Mouse (Mus musculus): ENCODE measurements around the gene Gm26620.

Gene Gm26620

GRCm38 (mm10) chr1:170912891-170913615, 28.2 kb downstream of the Gm26620 start, which contains the start of gene Fcrlb:
Fcrlb (minus strand) TSS chr1:170912941.
- WGBS = 83% methylated on average over 5 of the region's 5 CpGs

- WGBS = 67% methylated on average over 5 of the region's 5 CpGs
These were observed 30.8 kb downstream of the Gm26620 start for GRCm38 (mm10) chr1:170915657-170916056.

- 93% methylated on average over 8 of the region's 8 CpGs for WGBS
These were observed 34.4 kb downstream of the Gm26620 start for GRCm38 (mm10) chr1:170919308-170919707.

DNA sequence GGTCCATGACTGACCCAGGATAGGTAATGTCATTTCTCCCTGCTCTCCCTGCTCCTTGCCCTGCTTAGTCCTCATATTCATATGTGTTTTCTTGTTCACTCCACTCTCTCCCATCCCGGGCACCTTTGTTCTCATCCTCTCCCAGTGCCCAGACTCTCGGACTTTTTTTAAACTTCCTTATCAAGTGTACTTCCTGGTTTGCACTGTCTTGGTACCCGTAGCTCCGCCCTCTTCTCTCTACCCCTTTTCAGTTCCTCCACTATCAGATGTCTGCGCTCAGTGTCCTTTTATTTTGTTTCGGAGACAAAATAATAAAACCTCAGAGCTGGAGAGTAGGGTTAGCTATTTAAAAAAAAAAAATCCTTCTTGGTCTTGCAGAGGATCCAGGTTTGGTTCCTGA, 39.6 kb downstream of the Gm26620 start:
- 88% methylated on average over 6 of the region's 6 CpGs for WGBS

DNA sequence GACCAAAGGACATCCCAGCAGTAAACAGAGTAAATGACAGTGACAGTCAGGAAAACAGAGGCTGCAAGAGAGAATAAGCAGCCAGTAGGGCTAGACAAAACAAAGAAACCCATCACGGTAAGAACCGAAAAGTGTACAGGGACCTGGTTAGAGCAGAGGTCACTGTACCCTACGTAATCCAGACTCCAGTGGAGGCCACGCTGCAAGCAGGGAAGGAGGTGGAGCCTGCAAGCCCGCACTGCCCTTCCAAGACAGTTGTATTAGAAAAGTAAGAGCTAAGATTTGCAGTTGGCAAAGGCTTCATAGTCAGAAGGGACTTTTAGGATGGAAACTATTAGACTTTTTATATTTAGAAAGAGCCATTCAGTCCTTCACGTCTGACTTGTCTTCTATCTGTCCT, 42.1 kb downstream of the Gm26620 start:
- WGBS = 80% methylated on average over 6 of the region's 6 CpGs

GRCm38 (mm10) chr1:170927378-170927777, 42.5 kb downstream of the Gm26620 start, which contains the start of gene Fcrla:
Fcrla (minus strand) TSS chr1:170927583.
- 83% methylated on average over 3 of the region's 3 CpGs for WGBS

DNA sequence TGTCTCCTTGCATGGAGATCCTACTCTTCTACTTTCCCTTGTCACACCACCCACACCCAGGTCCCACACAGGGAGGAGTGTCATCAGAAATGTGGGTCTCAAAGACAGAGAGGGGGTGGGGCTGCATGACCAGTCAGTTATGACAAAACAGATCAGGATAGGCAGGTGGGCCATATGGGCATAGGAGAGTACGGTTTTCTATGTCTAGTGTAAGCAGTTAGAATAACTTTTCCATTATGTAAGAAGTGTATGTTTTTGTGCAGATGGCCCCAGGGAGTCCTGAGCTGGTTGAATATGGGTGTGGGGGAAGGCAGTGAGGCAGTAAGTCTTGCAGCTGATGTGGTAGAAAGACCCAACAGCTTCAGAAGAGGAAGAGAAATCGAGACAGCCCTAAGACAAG, 43.6 kb downstream of the Gm26620 start:
- WGBS = 65% methylated on average over 2 of the region's 2 CpGs

DNA sequence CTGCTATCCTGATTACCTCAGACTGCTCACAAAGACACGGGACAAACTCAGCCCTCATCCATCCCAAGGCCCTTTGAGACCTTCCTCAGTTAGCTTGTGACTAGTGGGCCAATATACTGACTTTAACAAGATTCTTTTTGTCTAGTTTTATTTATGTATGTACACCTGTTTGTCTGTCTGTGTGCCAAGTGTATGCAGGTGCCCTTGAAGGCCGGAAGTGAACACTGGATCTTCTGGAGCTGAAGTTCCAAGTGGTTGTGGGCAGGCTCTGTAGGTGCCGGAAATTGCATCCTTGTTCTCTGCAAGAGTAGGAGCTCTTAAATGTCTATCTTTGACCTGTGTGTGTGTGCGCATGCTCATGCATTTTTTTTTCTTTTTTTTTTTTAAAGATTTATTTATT, 44.4 kb downstream of the Gm26620 start:
- 87% methylated on average over 4 of the region's 4 CpGs for WGBS

- 77% methylated on average over 3 of the region's 3 CpGs for WGBS
These were observed 47.2 kb downstream of the Gm26620 start for GRCm38 (mm10) chr1:170932043-170932442.

- WGBS = 73% methylated on average over 6 of the region's 6 CpGs
These were observed 48.6 kb downstream of the Gm26620 start for GRCm38 (mm10) chr1:170933386-170933920.

DNA sequence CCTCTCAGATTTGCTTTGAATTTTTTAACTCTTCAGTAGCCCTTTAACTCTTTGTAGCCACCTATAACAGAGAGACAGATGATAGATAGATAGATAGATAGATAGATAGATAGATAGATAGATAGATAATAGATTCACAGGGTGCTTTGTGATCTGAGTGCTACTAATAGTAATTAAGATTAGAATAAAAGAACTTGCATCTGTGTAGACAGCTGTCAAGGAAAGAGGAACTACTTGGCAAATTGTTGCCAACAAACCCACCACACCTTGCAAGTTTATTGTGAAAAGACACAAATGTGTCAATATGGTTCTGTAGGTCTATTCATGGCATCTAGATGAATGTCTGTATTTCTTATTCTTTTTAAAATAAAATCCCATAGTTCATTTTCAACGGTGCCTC, 49.1 kb downstream of the Gm26620 start:
- 84% methylated on average over 1 of the region's 1 CpGs for WGBS

DNA sequence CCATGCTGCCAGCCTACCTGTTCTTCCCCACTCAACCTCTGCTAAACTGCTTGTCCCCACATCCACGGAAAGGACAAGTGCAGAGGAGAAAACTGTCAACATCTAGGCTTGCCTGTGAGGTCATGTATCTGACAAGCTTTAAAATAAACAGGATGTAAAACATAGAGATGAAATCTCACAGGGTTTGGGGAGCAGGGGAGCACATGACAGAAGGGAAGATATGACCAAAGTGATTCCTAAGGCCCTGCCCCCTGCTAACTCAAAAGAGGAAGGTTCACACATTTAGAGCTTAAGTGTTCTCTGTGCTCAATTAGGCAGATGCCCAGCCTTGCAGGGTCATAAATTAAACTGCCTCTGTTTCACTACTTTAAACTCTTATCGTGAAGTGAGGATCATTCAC, 49.5 kb downstream of the Gm26620 start:
- WGBS = 81% methylated on average over 2 of the region's 2 CpGs

Data from cerebral cortex, adult 2 months (tissue).